Mouse (Mus musculus) liver, embryonic 13.5 days (tissue): Measurements from ENCODE around the gene Ogfod2. TPM values are rescaled to one million over a fixed set of nuclear protein-coding genes. Genes with fewer than 3 reads are reported as not detected.

Experiments
- ATAC-seq: fragments of 200-750 bp; cut with Nextera tagmentation; 2 replicates; pipeline ENCODE4 v1.8.0; 2017; ENCODE audit warnings: low read depth, mild to moderate bottlenecking, moderate number of reproducible peaks, moderate library complexity
- DNase-seq: peaks from one replicate; pipeline ENCODE4 v3.0.0; 2022
- H3K27ac ChIP-seq: fragments of 300-500 bp; sonication (generic); 2 replicates; pipeline ENCODE4 v1.5.1; 2015; ENCODE audit warnings: moderate library complexity, mild to moderate bottlenecking, inconsistent platforms
- H3K27me3 ChIP-seq: fragments of 300-500 bp; sonication (generic); 2 replicates; pipeline ENCODE4 v1.6.1; 2015; ENCODE audit warnings: mild to moderate bottlenecking, inconsistent platforms
- H3K36me3 ChIP-seq: fragments of 300-500 bp; sonication (generic); 2 replicates; pipeline ENCODE4 v1.6.1; 2015; ENCODE audit warnings: mild to moderate bottlenecking, inconsistent platforms
- H3K4me1 ChIP-seq: fragments of 300-500 bp; sonication (generic); replicated peaks from 2 replicates; pipeline ENCODE4 v1.6.1; 2015; ENCODE audit warnings: inconsistent platforms
- H3K4me2 ChIP-seq: fragments of 300-500 bp; sonication (generic); 2 replicates; pipeline ENCODE4 v1.6.1; 2015; ENCODE audit warnings: inconsistent platforms, mild to moderate bottlenecking, moderate library complexity
- H3K4me3 ChIP-seq: fragments of 300-500 bp; sonication (generic); replicated peaks from 2 replicates; pipeline ENCODE4 v1.5.1; 2015; ENCODE audit warnings: mild to moderate bottlenecking, inconsistent platforms
- H3K9ac ChIP-seq: fragments of 300-500 bp; sonication (generic); 2 replicates; pipeline ENCODE4 v1.6.1; 2015; ENCODE audit warnings: mild to moderate bottlenecking, inconsistent platforms
- H3K9me3 ChIP-seq: fragments of 300-500 bp; sonication (generic); replicated peaks from 2 replicates; pipeline ENCODE4 v1.6.1; 2016; ENCODE audit warnings: inconsistent platforms
- WGBS: fragments of 180-500 bp; shearing (Covaris S2); methylation state at CpG from one replicate; pipeline ENCODE4 v1.1.7; 2015; ENCODE audit not compliant: insufficient replicate concordance; 5-methylcytosine and 5-hydroxymethylcytosine counted together
- polyA plus RNA-seq: library from polyadenylated mRNA; unstranded; fragments of >200 nt; fragmentation: Nextera tagmentation; extraction: Ambion mirVana; gene quantifications from 2 replicates; pipeline ENCODE4 v1.2.1, GENCODE M21; 2015

Gene Ogfod2
- polyA plus RNA-seq, 1 experiment from 2014 or later: 18.5 TPM

- H3K36me3 ChIP-seq: no peaks in the 10 kb centered on the region
- no peak overlapping the region for H3K4me2 ChIP-seq
- DNase-seq (no peak), ATAC-seq (no peak)
- H3K27me3 ChIP-seq: no peaks in the 10 kb centered on the region
- H3K4me1 ChIP-seq: peaks cover 63% of the 10 kb centered on the region
- no peak overlapping the region; the same call in 1 of the 2 replicates for H3K27ac ChIP-seq
- H3K9me3 ChIP-seq: no peaks in the 10 kb centered on the region
- WGBS: 62% methylated on average over 10 of the region's 10 CpGs
- H3K9ac ChIP-seq: no peak overlapping the region
- H3K4me3 ChIP-seq: no peak overlapping the region
Measured at GRCm38 (mm10) chr5:124161831-124162230, 49.7 kb downstream of the Ogfod2 start.

DNA sequence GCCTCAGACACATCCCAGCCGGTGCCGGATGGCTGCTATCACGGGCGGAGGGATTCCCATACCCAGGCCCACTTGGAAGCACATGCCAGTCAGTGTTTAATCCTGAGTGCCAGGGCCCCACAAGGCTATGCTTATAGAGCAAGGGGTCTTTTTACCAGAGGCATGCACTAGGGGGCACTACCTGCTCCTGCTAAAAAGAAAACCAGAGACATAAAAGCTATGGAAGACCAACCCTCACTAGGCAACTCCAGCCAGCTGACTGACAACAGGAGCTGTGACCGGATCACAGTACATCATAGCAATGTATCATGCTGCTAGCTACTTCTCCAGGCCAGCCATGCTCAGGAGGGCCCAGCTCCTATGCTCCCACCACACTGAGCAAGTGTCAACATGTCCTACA lies 50.5 kb downstream of the Ogfod2 start:
- Histone ChIP-seq H3K9ac (no peak overlapping the region), H3K9me3 (no peaks in the 10 kb centered on the region), H3K4me2 (no peak overlapping the region), H3K4me1 (peaks cover 71% of the 10 kb centered on the region), H3K4me3 (no peak overlapping the region), H3K36me3 (no peaks in the 10 kb centered on the region), H3K27ac (no peak overlapping the region; the same call in 1 of the 2 replicates), H3K27me3 (no peaks in the 10 kb centered on the region)
- WGBS: 66% methylated on average over 5 of the region's 5 CpGs
- peak; percentile 16; the same call in 1 of the 2 replicates for ATAC-seq
- DNase-seq: peak; percentile 46

- Histone ChIP-seq H3K4me3 (no peak overlapping the region), H3K36me3 (no peaks in the 10 kb centered on the region), H3K4me2 (no peak overlapping the region), H3K27me3 (no peaks in the 10 kb centered on the region), H3K9ac (no peak overlapping the region), H3K4me1 (peaks cover 74% of the 10 kb centered on the region), H3K9me3 (no peaks in the 10 kb centered on the region), H3K27ac (no peak overlapping the region)
- no peak for DNase-seq
- no peak for ATAC-seq
- 80% methylated on average over 11 of the region's 11 CpGs for WGBS
Measured at GRCm38 (mm10) chr5:124163445-124163844, 51.3 kb downstream of the Ogfod2 start.

Other genes starting within 250 kb of the Ogfod2 start
- 0.10 and 0.16 TPM in 2 replicates for gene Hcar2, start 246.8 kb upstream of the Ogfod2 start, polyA plus RNA-seq
- 0.09 and 0.14 TPM in 2 replicates for gene Hcar1, start 232.3 kb upstream of the Ogfod2 start, polyA plus RNA-seq
- 79.0 and 103 TPM in 2 replicates for gene Denr, start 205.1 kb upstream of the Ogfod2 start, polyA plus RNA-seq
- gene Gm43518, start 184.9 kb upstream of the Ogfod2 start, polyA plus RNA-seq: 0.92 and 1.2 TPM in 2 replicates
- gene Ccdc62, start 181.6 kb upstream of the Ogfod2 start, polyA plus RNA-seq: 3.6 and 4.1 TPM in 2 replicates
- 11.3 and 12.9 TPM in 2 replicates for gene Hip1r, start 138.7 kb upstream of the Ogfod2 start, polyA plus RNA-seq
- 16.1 and 18.0 TPM in 2 replicates for gene Vps37b, start 80.0 kb upstream of the Ogfod2 start, polyA plus RNA-seq
- gene Abcb9, start 16.5 kb upstream of the Ogfod2 start, polyA plus RNA-seq: 4.5 and 4.6 TPM in 2 replicates
- 83.3 and 84.6 TPM in 2 replicates for gene Arl6ip4, start 3.8 kb downstream of the Ogfod2 start, polyA plus RNA-seq
- gene Pitpnm2, start 137.5 kb downstream of the Ogfod2 start, polyA plus RNA-seq: 1.3 and 1.4 TPM in 2 replicates
- 5.6 and 6.3 TPM in 2 replicates for gene Mphosph9, start 215.7 kb downstream of the Ogfod2 start, polyA plus RNA-seq
- gene 2810006K23Rik, start 215.8 kb downstream of the Ogfod2 start, polyA plus RNA-seq: 7.0 and 7.7 TPM in 2 replicates